Mouse (Mus musculus): Measurements from ENCODE around the gene Sgce.

Gene Sgce

GRCm38 (mm10) chr6:4634804-4635203, 112.2 kb downstream of the Sgce start:
- DNase-seq: no peak

GRCm38 (mm10) chr6:4633189-4633588, 113.8 kb downstream of the Sgce start:
- no peak for DNase-seq

DNA sequence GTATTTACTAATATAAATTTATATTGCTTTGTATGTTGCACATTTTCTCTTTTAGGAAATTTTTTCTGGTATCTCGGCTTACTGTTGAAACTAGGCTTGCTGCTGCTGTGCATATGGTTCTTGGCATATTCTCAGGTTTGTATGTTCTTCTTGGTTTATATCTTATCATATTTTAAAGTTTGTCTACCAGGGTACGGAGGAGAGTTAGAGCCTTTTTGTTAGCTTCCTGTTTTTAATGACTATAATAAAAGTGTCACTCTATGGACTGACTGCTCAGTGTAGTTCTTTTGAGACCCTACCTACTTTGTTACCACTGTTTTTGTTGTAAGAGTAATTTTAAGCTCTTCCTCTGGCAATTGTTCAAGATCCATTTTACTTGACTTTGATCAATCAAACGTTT, 115.5 kb downstream of the Sgce start:
- no peak for DNase-seq

Measured in retina, postnatal 1 day (tissue).